Mouse (Mus musculus): ENCODE results near the gene Ugt2b1.
"Not testable (repeated sequence)": the region's sequence is repeated elsewhere in the genome, so short reads cannot be mapped to it uniquely, and the experiment has no call there.

Gene Ugt2b1

DNA sequence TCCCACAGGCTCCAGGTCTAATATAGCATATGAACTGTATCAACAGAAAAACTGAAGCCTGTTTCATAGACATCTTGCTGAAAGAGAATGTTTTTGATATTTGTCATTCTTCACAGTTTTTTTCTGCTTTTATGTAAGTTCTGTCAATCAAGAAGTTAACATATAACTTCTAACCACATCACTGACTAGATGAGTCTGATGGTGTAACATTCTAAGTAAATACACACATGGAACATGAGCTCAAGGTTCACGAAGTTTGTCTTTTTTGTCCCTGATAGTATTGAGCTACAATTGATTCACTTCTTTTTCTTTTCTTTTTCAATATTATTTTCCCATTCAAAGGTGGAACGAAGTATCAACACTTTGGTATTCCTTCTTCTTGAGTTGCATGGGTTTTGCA is at the start of gene Ugt2b1:
Gene Ugt2b1, minus strand, starts transcription at position 105 of the 400 bp plus-strand sequence.
- no peak for DNase-seq (ENCODE audit: low read depth, low spot score)

- not testable (repeated sequence) for DNase-seq (ENCODE audit: low read depth, low spot score)
Measured at GRCm38 (mm10) chr5:86967271-86967670, 40.9 kb upstream of the Ugt2b1 start.

- DNase-seq (ENCODE audit: low read depth, low spot score) = not testable (repeated sequence)
Measured at GRCm38 (mm10) chr5:86962849-86963248, 36.5 kb upstream of the Ugt2b1 start.

- DNase-seq (ENCODE audit: low read depth, low spot score) = no peak
Measured at GRCm38 (mm10) chr5:86961587-86962358, 35.4 kb upstream of the Ugt2b1 start.

DNA sequence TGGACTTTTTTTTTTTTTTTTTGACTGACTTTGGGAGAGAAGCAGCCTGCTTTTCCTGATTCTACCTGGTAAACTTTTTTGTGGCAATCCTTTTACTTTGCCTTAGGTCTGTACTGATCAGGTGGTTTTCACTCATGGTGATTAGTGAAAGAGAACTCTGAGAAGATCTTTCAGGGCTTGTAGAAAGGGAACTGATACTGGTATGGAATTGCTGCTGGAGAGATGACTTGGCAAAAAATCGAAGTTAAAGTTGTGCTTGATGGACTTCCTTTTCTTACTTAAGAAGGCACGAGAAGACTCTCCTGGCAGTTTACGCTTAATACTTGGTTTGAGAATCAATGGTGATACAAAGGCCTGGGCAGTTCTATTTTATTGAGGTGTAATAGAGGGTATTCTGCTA is 34.2 kb upstream of the Ugt2b1 start:
- DNase-seq (ENCODE audit: low read depth, low spot score) = no peak

GRCm38 (mm10) chr5:86942111-86942510 is 15.8 kb upstream of the Ugt2b1 start:
- DNase-seq (ENCODE audit: low read depth, low spot score) = no peak

GRCm38 (mm10) chr5:86920661-86921233 is 5.6 kb downstream of the Ugt2b1 start:
- DNase-seq (ENCODE audit: low read depth, low spot score) = no peak

GRCm38 (mm10) chr5:86911357-86912099 is 14.8 kb downstream of the Ugt2b1 start:
- DNase-seq (ENCODE audit: low read depth, low spot score) = no peak

DNA sequence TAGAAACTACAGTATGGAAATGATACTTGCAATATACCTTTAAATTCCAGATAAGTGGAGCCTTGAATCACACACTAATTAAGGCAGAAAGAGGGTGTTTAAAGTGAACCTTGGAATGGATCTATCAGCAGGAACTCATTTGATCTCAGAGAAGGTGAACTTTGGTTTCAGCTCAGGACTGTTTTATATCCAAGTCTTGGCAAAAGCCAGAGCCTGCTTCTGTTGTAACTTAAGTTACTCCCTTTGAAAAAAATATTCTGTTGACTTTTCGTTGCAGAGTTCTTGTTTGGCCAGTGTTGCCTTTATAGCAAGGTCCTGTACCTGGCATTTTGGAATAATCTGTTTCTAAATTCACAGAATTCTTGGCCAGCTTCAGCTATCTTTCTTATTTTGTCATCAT is 15.6 kb downstream of the Ugt2b1 start:
- no peak for DNase-seq (ENCODE audit: low read depth, low spot score)

GRCm38 (mm10) chr5:86906758-86907157 is 19.6 kb downstream of the Ugt2b1 start, which contains the start of gene Ugt2b34:
Ugt2b34 (minus strand) TSS chr5:86906937.
- no peak for DNase-seq (ENCODE audit: low read depth, low spot score)

DNA sequence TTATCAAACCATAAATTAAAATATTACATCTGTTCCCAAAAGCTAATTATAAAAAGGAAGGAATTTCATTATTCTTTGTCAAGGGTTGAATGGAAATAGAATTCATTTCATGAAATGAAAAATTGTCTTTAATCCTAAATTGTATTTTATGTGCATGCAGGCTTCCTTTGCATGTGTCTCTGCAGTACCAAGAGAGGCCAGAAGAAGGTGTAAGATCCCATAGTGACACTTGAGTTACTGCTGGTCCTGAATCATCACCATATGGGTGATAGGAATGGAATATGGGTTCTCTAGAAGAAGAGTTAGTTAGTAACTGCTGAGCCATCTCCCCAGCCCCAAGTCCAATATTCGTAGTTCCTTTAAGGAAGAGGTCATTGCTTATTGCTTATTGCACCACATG is 36.4 kb downstream of the Ugt2b1 start:
- DNase-seq (ENCODE audit: low read depth, low spot score) = no peak

- no peak for DNase-seq (ENCODE audit: low read depth, low spot score)
Measured at GRCm38 (mm10) chr5:86888420-86888819, 37.9 kb downstream of the Ugt2b1 start.

DNA sequence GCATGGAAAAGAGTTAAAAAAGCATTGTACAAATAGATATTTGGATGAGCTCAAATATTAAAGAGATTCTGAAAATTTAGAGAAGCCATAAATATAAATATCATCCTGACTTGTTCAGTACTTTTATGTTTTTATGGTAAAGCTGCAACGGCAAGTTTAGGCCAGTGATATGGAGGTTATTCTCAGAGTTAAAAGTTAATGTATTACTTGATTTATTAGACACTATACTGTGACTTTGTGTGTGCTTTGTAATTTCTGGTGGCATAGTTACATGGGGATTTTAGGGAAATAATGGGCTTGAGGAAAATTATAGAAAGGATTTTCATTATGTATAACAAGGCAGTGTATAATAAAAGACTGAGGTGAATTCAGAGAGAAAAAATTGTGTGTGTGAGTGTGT is 39.2 kb downstream of the Ugt2b1 start:
- DNase-seq (ENCODE audit: low read depth, low spot score) = no peak

- DNase-seq (ENCODE audit: low read depth, low spot score) = no peak
Measured at GRCm38 (mm10) chr5:86886620-86887019, 39.7 kb downstream of the Ugt2b1 start.

DNA sequence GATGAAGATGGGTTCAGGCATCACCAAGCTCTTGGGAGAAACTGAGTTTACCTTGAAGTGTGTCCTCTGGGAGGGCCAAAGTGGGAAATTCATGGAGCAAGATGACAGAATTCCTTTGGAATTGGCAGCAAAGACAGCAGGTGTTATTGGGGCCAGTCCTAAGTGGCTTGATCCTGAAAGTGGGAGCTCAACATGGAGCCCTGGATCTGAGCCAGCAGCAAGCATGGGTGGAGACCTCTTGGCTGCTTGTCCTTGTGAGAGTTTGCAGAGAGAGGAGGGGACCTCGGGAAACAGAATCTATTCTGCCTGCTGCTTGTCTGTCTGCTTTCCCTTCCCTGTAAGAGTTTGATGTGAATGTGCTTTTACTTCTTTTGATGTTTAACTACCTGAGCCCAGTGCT is 54.5 kb downstream of the Ugt2b1 start:
- no peak for DNase-seq (ENCODE audit: low read depth, low spot score)
